17 mouse cellular contexts compared by ENCODE assay signal in genomic region chr1:133754317-133754868, GRCm38 (mm10). TPM values are rescaled to one million over a fixed set of nuclear protein-coding genes. Genes with fewer than 3 reads are reported as not detected.
DNase-seq lines count a peak whose midpoint lies in the region; ATAC-seq and TF ChIP-seq lines count a peak whose summit lies in the region.
"Had no signal": no experiment of that assay in that cellular context is flagged by ENCODE, and none has a peak within 500 bp of the region (broad histone marks: within the 10 kb centered on the region; RNA-seq: fewer than 3 reads in every experiment).

No protein-coding gene starts in this region.

- H3K4me2 ChIP-seq in liver, embryonic 16.5 days (ENCODE audit: low read depth, low read length): peak overlapping the region; percentile 69
- H3K4me2 ChIP-seq: hindbrain, embryonic 14.5 days; neural tube, embryonic 13.5 days had no signal

- H3K27me3 ChIP-seq in testis, adult 2 months (ENCODE audit: control insufficient read depth, insufficient read depth, low read length): no peaks in the 10 kb centered on the region
- no peaks in the 10 kb centered on the region for H3K27me3 ChIP-seq in liver, embryonic 16.5 days (ENCODE audit: control insufficient read depth, insufficient read depth, low read depth, low read length)
- H3K27me3 ChIP-seq: neural tube, embryonic 13.5 days had no signal

- H3K27ac ChIP-seq in testis, adult 2 months (ENCODE audit: control insufficient read depth, insufficient read depth, low read depth, low read length): no peak overlapping the region; the same call in 1 of the 2 replicates
- H3K27ac ChIP-seq in liver, embryonic 16.5 days (ENCODE audit: low read length): peak overlapping the region; percentile 94
- H3K27ac ChIP-seq: embryonic facial prominence, embryonic 10.5 days; hindbrain, embryonic 14.5 days; limb, embryonic 10.5 days; neural tube, embryonic 13.5 days had no signal

- no peak for TF ChIP-seq CTCF in testis, adult 2 months (IDR thresholded peaks at IDR 0.05; ENCODE audit: control insufficient read depth, insufficient read depth, insufficient replicate concordance, low read depth, low read length)

- peak overlapping the region; percentile 53 for H3K9ac ChIP-seq in liver, embryonic 16.5 days (ENCODE audit: low read depth, low read length)
- H3K9ac ChIP-seq: hindbrain, embryonic 14.5 days; neural tube, embryonic 13.5 days had no signal

- TF ChIP-seq POLR2A in testis, adult 2 months (IDR thresholded peaks at IDR 0.05; ENCODE audit: control insufficient read depth, low read depth, low read length): no peak

- 22% methylated on average over 4 of the region's 4 CpGs for WGBS in liver, embryonic 16.5 days (ENCODE audit: insufficient replicate concordance)

- H3K4me1 ChIP-seq in testis, adult 2 months (ENCODE audit: control insufficient read depth, insufficient read depth, low read length): no peaks in the 10 kb centered on the region; the same call in 1 of the 2 replicates
- H3K4me1 ChIP-seq in liver, embryonic 16.5 days (ENCODE audit: control insufficient read depth, low read depth, low read length): peaks cover 47% of the 10 kb centered on the region

- DNase-seq in testis, postnatal 10 days (ENCODE audit: low spot score): no peak
- no peak for DNase-seq in adrenal gland, postnatal 14 days
- DNase-seq in kidney, postnatal 4 days: no peak
- DNase-seq in urinary bladder, adult 18-20 months (ENCODE audit: low spot score in 2 of 2): no peak
- DNase-seq: adrenal gland, postnatal 25 days; cerebellum, adult 8-10 months; heart, adult 18-20 months; kidney, adult 9 months; lung, postnatal 14 days; midbrain, embryonic 14.5 days had no signal

- ATAC-seq in erythroblast, adult 5-6 weeks (replicated peaks; ENCODE audit: low FRiP score, poor library complexity, severe bottlenecking): peak; percentile 81
- peak; percentile 95 for ATAC-seq in liver, embryonic 16.5 days (ENCODE audit: low read depth)

- peak overlapping the region; percentile 91 for H3K4me3 ChIP-seq in testis, adult 2 months (ENCODE audit: control insufficient read depth, low read depth, low read length)
- H3K4me3 ChIP-seq in liver, embryonic 16.5 days (ENCODE audit: low read depth, low read length): peak overlapping the region; percentile 38
- H3K4me3 ChIP-seq: embryonic facial prominence, embryonic 10.5 days; limb, embryonic 10.5 days; neural tube, embryonic 13.5 days had no signal

- no peaks in the 10 kb centered on the region for H3K9me3 ChIP-seq in liver, embryonic 16.5 days (replicated peaks; ENCODE audit: control insufficient read depth, low read length)
- H3K9me3 ChIP-seq: embryonic facial prominence, embryonic 10.5 days; limb, embryonic 10.5 days; neural tube, embryonic 13.5 days had no signal

- no peaks in the 10 kb centered on the region for H3K36me3 ChIP-seq in testis, adult 2 months (ENCODE audit: control insufficient read depth, insufficient read depth, low read length)
- peaks cover 15% of the 10 kb centered on the region for H3K36me3 ChIP-seq in liver, embryonic 16.5 days (ENCODE audit: control insufficient read depth, insufficient read depth)
- H3K36me3 ChIP-seq: embryonic facial prominence, embryonic 10.5 days; limb, embryonic 10.5 days; neural tube, embryonic 13.5 days had no signal

RNA-seq across cellular contexts. Expression of gene Atp2b4, which starts 46.4 kb away (rescaled TPM):
- polyA plus RNA-seq in testis, adult 2 months (2012; rRNA removed): 21.8 and 22.8 TPM in 2 replicates
- total RNA-seq in erythroblast, adult 5-6 weeks (2015; ENCODE audit: low replicate concordance): 241 and 319 TPM in 2 replicates
- 404 and 444 TPM in 2 replicates for total RNA-seq in erythroblast, adult 5-6 weeks (2017; ENCODE audit: low replicate concordance)
- polyA plus RNA-seq in liver, embryonic 16.5 days (2015; fragmentation: Nextera tagmentation; extraction: Ambion mirVana): 32.0 and 34.8 TPM in 2 replicates
- 36.6 and 36.7 TPM in 2 replicates for total RNA-seq in adrenal gland, postnatal 14 days (2021)
